Mouse (Mus musculus) CH12.LX (cell line): ENCODE results near the gene Sh2d4b.

Experiments
- CTCF ChIP-seq, 2 experiments: IDR thresholded peaks in 1 of 2; conservative IDR thresholded peaks in 1 of 2; 2 replicates each; pipeline ENCODE4 v1.5.1; 2011 to 2012; ENCODE audit warnings: low read depth in 2 of 2, low read length in 2 of 2, improper control_type of control experiment in 1 of 2, inconsistent platforms in 1 of 2, mild to moderate bottlenecking in 1 of 2, moderate library complexity in 1 of 2
- MXI1 ChIP-seq: IDR thresholded peaks from 2 replicates; pipeline ENCODE4 v1.6.1; 2011; ENCODE audit warnings: mild to moderate bottlenecking, low read depth, low read length, improper control_type of control experiment
- NELFE ChIP-seq: IDR thresholded peaks from 2 replicates; pipeline ENCODE4 v1.6.1; 2011; ENCODE audit warnings: low read depth, low read length, improper control_type of control experiment
- POLR2A ChIP-seq: IDR thresholded peaks from 2 replicates; pipeline ENCODE4 v1.6.1; 2011; ENCODE audit warnings: low read depth, mild to moderate bottlenecking, improper control_type of control experiment, low read length
- ZMIZ1 ChIP-seq: IDR thresholded peaks from 2 replicates; pipeline ENCODE4 v1.6.1; 2012; ENCODE audit warnings: low read depth, mild to moderate bottlenecking, inconsistent platforms, low read length, improper control_type of control experiment

- TF ChIP-seq MXI1 (no peak), NELFE (no peak), ZMIZ1 (no peak), POLR2A (no peak), CTCF (conservative IDR thresholded peaks at IDR 0.05 in 1 of 2, IDR thresholded peaks at IDR 0.05 in 1 of 2; ENCODE audit: low read depth in 2 of 2, low read length in 2 of 2) (no peak)
Observed at GRCm38 (mm10) chr14:40931115-40931829, 38.2 kb upstream of the Sh2d4b start.
